Mouse (Mus musculus): ENCODE results near the gene Zfp518b.
A peak's percentile ranks its signal among the peaks of the same experiment; 100 is the strongest.

Zfp518b gene

DNA sequence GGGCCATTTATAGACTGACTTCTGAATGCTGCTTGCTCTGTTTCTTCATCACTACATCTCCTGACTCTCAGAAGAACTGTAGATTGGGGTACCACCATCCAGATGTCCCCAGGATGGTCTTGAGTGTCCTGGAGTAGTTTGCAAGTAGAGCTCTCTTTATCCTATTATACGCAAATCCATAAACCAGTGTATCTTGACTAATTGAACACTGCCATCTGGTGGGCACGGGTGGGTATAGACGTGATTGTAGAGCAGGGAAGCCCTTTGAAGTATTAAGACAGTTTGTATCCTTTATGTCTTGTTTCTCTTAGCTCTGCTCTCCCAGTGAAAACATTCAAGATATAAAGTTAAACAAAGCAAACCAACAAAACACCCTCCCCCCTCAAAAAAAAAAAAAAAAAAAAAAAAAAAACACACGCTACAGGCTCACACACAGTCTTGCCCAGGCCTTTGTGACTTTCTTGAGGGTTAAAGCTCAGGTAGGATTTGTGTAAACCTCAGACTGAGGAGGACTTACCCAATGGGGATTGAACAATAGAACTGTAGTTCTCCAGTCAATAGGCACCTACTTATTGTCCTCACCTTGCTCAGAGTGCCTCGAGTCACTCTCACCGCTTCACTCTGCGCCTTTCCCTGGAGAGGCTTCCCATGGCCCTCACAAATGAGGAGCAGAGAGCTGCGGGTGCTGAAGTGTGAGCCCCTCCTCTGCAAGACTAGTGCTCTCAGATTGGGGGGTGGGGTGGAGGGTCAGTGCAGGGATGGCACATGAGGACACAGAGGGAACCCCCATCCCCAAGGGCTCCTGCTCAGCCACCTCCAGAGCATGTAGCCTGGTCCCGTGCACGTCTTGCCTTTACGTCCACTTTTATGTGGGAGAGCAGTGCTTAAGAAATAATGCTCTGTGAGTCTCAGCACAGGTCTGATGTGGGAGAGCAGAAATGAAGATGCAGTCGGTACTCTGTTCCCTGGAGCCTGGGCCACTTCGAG lies 51.9 kb downstream of the Zfp518b start:
- peak; percentile 82 for DNase-seq

DNA sequence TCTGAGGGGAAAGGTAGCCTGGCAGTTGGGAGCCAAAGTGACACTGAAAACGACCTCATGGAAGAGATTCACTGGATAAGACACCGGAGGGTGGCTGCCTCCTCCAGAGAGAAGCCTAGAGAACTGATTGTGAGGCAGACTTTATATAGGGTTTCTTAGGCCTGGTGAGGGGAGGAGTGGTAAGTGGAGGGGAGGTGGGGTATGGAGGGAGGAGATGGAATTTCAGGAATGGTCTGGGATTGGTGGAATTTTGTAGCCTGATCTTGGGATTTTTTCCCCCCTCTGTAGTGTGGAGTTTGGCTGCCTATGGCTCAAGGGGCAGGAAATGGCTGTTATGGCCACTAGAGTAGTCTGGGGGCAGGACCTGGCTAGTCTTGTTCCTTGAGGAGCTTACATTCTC lies 56.6 kb downstream of the Zfp518b start:
- no peak for DNase-seq

DNA sequence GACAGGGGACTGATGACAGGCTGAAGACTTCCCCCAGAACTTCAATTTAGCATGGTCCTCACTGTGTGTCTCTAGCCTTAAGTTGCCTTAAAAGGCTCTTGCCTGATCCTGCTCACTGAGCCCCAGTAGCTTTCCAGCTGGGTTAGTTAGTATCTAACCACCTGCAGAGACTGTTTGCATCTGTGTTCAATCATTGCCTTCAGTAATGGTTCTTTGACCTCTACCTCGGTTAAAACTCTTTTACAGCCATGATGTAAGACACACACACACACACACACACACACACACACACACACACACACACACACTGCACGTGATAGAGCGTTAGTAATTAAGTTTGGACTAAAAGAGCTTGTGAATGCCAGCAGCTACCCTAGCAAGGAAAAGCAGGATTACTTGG lies 57.7 kb downstream of the Zfp518b start:
- DNase-seq, result no peak

DNA sequence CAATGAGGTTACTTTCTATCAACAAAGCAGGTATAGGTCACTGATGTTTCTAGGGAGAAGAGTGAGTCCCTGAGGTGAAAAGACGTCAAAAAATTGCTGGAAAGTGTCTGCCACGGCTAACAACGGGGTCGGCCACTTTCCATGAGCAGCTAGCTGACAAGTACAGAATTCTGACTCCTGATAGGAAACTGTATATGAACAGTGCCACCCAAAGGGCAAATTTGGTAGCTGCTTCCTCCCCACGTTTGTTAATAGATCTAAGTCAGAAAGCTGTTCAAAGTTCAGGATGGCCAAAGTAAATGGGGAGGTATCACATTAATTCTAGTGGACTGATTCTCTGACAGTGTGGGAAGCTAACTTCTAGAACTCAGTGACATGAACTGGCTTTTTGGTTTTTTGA lies 63.8 kb downstream of the Zfp518b start:
- peak; percentile 49 for DNase-seq

DNA sequence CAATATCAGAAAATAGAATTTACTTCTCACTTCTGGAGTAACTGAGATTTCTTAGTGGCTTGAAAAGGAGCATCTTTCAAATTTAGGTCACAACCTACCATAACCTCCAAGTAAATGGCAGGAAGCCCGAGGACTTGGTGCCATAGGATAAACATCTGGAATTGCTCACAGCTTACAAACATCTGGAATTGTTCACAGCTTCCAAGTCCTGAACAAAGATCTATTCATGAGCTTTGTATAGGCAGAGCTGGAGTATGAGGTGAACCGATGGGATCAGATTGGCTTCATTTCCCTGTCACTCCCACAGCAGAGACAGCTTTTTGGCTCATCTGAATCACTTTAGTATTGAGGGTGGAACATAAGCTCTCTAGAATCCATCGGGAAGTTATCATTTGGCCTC lies 65.7 kb downstream of the Zfp518b start:
- DNase-seq, result no peak

Measured in cerebellum, adult 8-10 months (tissue).